Comparison of ENCODE assay signal across 18 mouse cellular contexts in the genomic region with DNA sequence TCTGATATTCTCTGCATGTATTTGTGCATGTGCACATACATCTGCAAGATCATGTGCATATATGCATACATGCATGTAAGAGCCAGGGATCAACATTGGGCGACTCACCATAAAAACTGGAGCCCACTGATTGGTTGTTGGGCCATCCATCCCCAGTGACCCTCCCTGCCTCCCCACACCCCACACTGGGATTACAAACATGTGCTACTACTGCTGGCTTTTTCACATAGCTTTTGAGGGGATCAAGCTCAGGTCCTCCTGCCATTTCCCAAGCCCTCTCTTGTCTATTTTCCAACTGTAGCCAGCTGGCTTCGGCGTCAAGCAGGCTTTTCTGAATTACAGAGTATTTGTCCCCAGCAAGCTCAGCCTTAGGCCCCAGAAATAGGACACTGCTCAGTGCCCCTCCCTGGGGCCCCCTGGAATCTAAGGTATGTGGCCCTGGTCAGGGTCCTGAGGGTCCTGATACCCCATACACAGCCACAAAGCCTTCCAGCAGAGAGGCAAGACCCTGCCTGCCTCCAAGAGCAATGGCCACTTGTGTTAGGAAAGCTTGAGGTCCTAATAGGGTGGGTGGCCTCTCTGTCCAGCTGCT. TPM values are rescaled to one million over a fixed set of nuclear protein-coding genes. Genes with fewer than 3 reads are reported as not detected.
DNase-seq lines count a peak whose midpoint lies in the region; ATAC-seq lines count a peak whose summit lies in the region.
"Had no signal": no experiment of that assay in that cellular context is flagged by ENCODE, and none has a peak within 500 bp of the region (broad histone marks: within the 10 kb centered on the region; RNA-seq: fewer than 3 reads in every experiment).

No protein-coding gene starts in this region.

- no peak for DNase-seq in limb, embryonic 10.5 days (ENCODE audit: low spot score)
- DNase-seq: adrenal gland, postnatal 10 days; cerebellum, adult 11-12 months; cerebellum, adult 9-10 months; cerebellum, postnatal 25 days; gastrocnemius, postnatal 10 days; heart, postnatal 10 days; heart, postnatal 4 days had no signal

- H3K4me3 ChIP-seq in limb, embryonic 12.5 days (replicated peaks) = no peak overlapping the region
- H3K4me3 ChIP-seq in limb, embryonic 10.5 days = no peak overlapping the region
- H3K4me3 ChIP-seq in embryonic facial prominence, embryonic 12.5 days = no peak overlapping the region
- H3K4me3 ChIP-seq in embryonic facial prominence, embryonic 15.5 days (replicated peaks) = no peak overlapping the region
- no peak overlapping the region for H3K4me3 ChIP-seq in kidney, embryonic 14.5 days (ENCODE audit: low read length)
- H3K4me3 ChIP-seq: forebrain, embryonic 15.5 days; intestine, embryonic 15.5 days had no signal

- no peak overlapping the region for H3K9ac ChIP-seq in limb, embryonic 12.5 days (replicated peaks)
- H3K9ac ChIP-seq in embryonic facial prominence, embryonic 12.5 days = no peak overlapping the region
- H3K9ac ChIP-seq in embryonic facial prominence, embryonic 15.5 days = no peak overlapping the region
- no peak overlapping the region for H3K9ac ChIP-seq in kidney, embryonic 14.5 days (ENCODE audit: low read depth, low read length)
- H3K9ac ChIP-seq: forebrain, embryonic 15.5 days; hindbrain, embryonic 14.5 days; intestine, embryonic 15.5 days had no signal

- no peaks in the 10 kb centered on the region for H3K27me3 ChIP-seq in limb, embryonic 12.5 days
- H3K27me3 ChIP-seq in limb, embryonic 10.5 days (ENCODE audit: low read depth, poor library complexity, severe bottlenecking) = peaks cover 10% of the 10 kb centered on the region; the same call in 1 of the 2 replicates
- H3K27me3 ChIP-seq in embryonic facial prominence, embryonic 12.5 days = no peaks in the 10 kb centered on the region
- no peaks in the 10 kb centered on the region for H3K27me3 ChIP-seq in embryonic facial prominence, embryonic 15.5 days
- no peaks in the 10 kb centered on the region for H3K27me3 ChIP-seq in kidney, embryonic 14.5 days (ENCODE audit: control insufficient read depth, insufficient read depth, low read length)
- H3K27me3 ChIP-seq: forebrain, embryonic 15.5 days; intestine, embryonic 15.5 days had no signal

- H3K4me1 ChIP-seq in limb, embryonic 12.5 days (replicated peaks) = peaks cover 15% of the 10 kb centered on the region
- peaks cover 20% of the 10 kb centered on the region for H3K4me1 ChIP-seq in limb, embryonic 10.5 days
- peaks cover 3% of the 10 kb centered on the region; the same call in 1 of the 2 replicates for H3K4me1 ChIP-seq in embryonic facial prominence, embryonic 12.5 days
- no peaks in the 10 kb centered on the region for H3K4me1 ChIP-seq in embryonic facial prominence, embryonic 15.5 days
- H3K4me1 ChIP-seq in kidney, embryonic 14.5 days (ENCODE audit: control insufficient read depth, insufficient read depth, low read length) = peaks cover 8% of the 10 kb centered on the region
- H3K4me1 ChIP-seq: forebrain, embryonic 15.5 days had no signal

- ATAC-seq in limb, embryonic 12.5 days (ENCODE audit: insufficient number of reproducible peaks, insufficient read depth, low FRiP score, low TSS enrichment, low read depth) = peak; percentile 62; the same call in 1 of the 2 replicates
- ATAC-seq in embryonic facial prominence, embryonic 12.5 days (ENCODE audit: insufficient number of reproducible peaks, insufficient read depth, low FRiP score, low TSS enrichment) = peak; percentile 18; the same call in 1 of the 2 replicates
- ATAC-seq in embryonic facial prominence, embryonic 15.5 days (ENCODE audit: insufficient number of reproducible peaks, low FRiP score, low TSS enrichment, low read depth) = peak; percentile 48
- ATAC-seq in kidney, embryonic 14.5 days (ENCODE audit: low FRiP score, low TSS enrichment) = no peak
- no peak for ATAC-seq in cerebellum, adult (ENCODE audit: insufficient number of reproducible peaks, low FRiP score, low TSS enrichment)
- ATAC-seq: CD4-positive, CD25-positive, alpha-beta regulatory T cell, adult 4 months; forebrain, embryonic 15.5 days; intestine, embryonic 15.5 days had no signal

- H3K4me2 ChIP-seq in limb, embryonic 12.5 days = no peak overlapping the region
- no peak overlapping the region for H3K4me2 ChIP-seq in embryonic facial prominence, embryonic 12.5 days (replicated peaks)
- H3K4me2 ChIP-seq in embryonic facial prominence, embryonic 15.5 days (replicated peaks) = no peak overlapping the region
- H3K4me2 ChIP-seq in kidney, embryonic 14.5 days (replicated peaks; ENCODE audit: low read depth, low read length) = no peak overlapping the region
- H3K4me2 ChIP-seq: forebrain, embryonic 15.5 days; hindbrain, embryonic 14.5 days; intestine, embryonic 15.5 days had no signal

- no peak overlapping the region for H3K27ac ChIP-seq in limb, embryonic 12.5 days
- no peak overlapping the region for H3K27ac ChIP-seq in limb, embryonic 10.5 days
- 0 out of 2 replicates have a peak overlapping the region, but pooled peaks have one; percentile 14 for H3K27ac ChIP-seq in embryonic facial prominence, embryonic 12.5 days
- no peak overlapping the region; the same call in 1 of the 2 replicates for H3K27ac ChIP-seq in embryonic facial prominence, embryonic 15.5 days (replicated peaks)
- no peak overlapping the region for H3K27ac ChIP-seq in kidney, embryonic 14.5 days (ENCODE audit: low read depth, low read length)
- H3K27ac ChIP-seq: forebrain, embryonic 15.5 days; hindbrain, embryonic 14.5 days; intestine, embryonic 15.5 days had no signal

- H3K36me3 ChIP-seq in limb, embryonic 12.5 days = no peaks in the 10 kb centered on the region
- H3K36me3 ChIP-seq in limb, embryonic 10.5 days = no peaks in the 10 kb centered on the region
- H3K36me3 ChIP-seq in embryonic facial prominence, embryonic 12.5 days = no peaks in the 10 kb centered on the region
- no peaks in the 10 kb centered on the region for H3K36me3 ChIP-seq in embryonic facial prominence, embryonic 15.5 days
- H3K36me3 ChIP-seq in kidney, embryonic 14.5 days (ENCODE audit: control insufficient read depth, insufficient read depth, low read length) = no peaks in the 10 kb centered on the region
- H3K36me3 ChIP-seq: forebrain, embryonic 15.5 days; G1E; intestine, embryonic 15.5 days had no signal

- H3K9me3 ChIP-seq in limb, embryonic 12.5 days = no peaks in the 10 kb centered on the region
- H3K9me3 ChIP-seq in limb, embryonic 10.5 days (replicated peaks) = no peaks in the 10 kb centered on the region
- H3K9me3 ChIP-seq in embryonic facial prominence, embryonic 12.5 days = no peaks in the 10 kb centered on the region
- H3K9me3 ChIP-seq in embryonic facial prominence, embryonic 15.5 days (replicated peaks) = no peaks in the 10 kb centered on the region
- H3K9me3 ChIP-seq in kidney, embryonic 14.5 days (ENCODE audit: control insufficient read depth, low read length) = no peaks in the 10 kb centered on the region
- H3K9me3 ChIP-seq: forebrain, embryonic 15.5 days; G1E; intestine, embryonic 15.5 days had no signal

- 71% methylated on average over 3 of the region's 3 CpGs for WGBS in limb, embryonic 12.5 days
- 76% methylated on average over 3 of the region's 3 CpGs for WGBS in limb, embryonic 10.5 days
- WGBS in embryonic facial prominence, embryonic 12.5 days = 43% methylated on average over 3 of the region's 3 CpGs
- 45% methylated on average over 3 of the region's 3 CpGs for WGBS in embryonic facial prominence, embryonic 15.5 days
- 68% methylated on average over 3 of the region's 3 CpGs for WGBS in kidney, embryonic 14.5 days

RNA-seq across cellular contexts. Expression of gene Pdgfa, which starts 58.5 kb away (rescaled TPM):
- 36.1 and 39.7 TPM in 2 replicates for polyA plus RNA-seq in limb, embryonic 12.5 days (2016; fragmentation: Nextera tagmentation; extraction: Ambion mirVana)
- polyA plus RNA-seq in limb, embryonic 10.5 days (2016; fragmentation: Nextera tagmentation; extraction: Ambion mirVana) = 26.8 and 28.8 TPM in 2 replicates
- polyA plus RNA-seq in embryonic facial prominence, embryonic 12.5 days (2016; fragmentation: Nextera tagmentation; extraction: Ambion mirVana) = 38.4 and 42.8 TPM in 2 replicates
- 69.5 and 84.2 TPM in 2 replicates for polyA plus RNA-seq in embryonic facial prominence, embryonic 15.5 days (2015; fragmentation: Nextera tagmentation; extraction: Ambion mirVana)
- polyA plus RNA-seq in kidney, embryonic 14.5 days (2014; fragmentation: Nextera tagmentation; extraction: Ambion mirVana) = 57.7 and 70.2 TPM in 2 replicates
- polyA plus RNA-seq: CD4-positive, CD25-positive, alpha-beta regulatory T cell, adult 4 months; G1E had no signal

Comparison
In these comparisons a context has a peak if more than half of its experiments do, and no peak if none do; other contexts are left out.
1. ATAC-seq: peak in limb, embryonic 12.5 days (single experiment), embryonic facial prominence, embryonic 12.5 days (single experiment) and embryonic facial prominence, embryonic 15.5 days (single experiment); none in kidney, embryonic 14.5 days (single experiment) and cerebellum, adult (single experiment).